Mouse (Mus musculus) heart, embryonic 12.5 days (tissue): ENCODE data around the gene Bach2. TPM values are rescaled to one million over a fixed set of nuclear protein-coding genes. Genes with fewer than 3 reads are reported as not detected.

ENCODE experiments used
- ATAC-seq: fragments of 200-750 bp; cut with Nextera tagmentation; 2 replicates; pipeline ENCODE4 v1.8.0; 2017; ENCODE audit warnings: moderate TSS enrichment, moderate library complexity; ENCODE audit not compliant: insufficient number of reproducible peaks, low FRiP score
- H3K27ac ChIP-seq: fragments of 300-500 bp; sonication (generic); 2 replicates; pipeline ENCODE4 v1.5.1; 2016; ENCODE audit warnings: mild to moderate bottlenecking, moderate library complexity; ENCODE audit not compliant: poor library complexity, severe bottlenecking
- H3K27me3 ChIP-seq: fragments of 300-500 bp; sonication (generic); replicated peaks from 2 replicates; pipeline ENCODE4 v1.6.1; 2016; ENCODE audit warnings: mild to moderate bottlenecking, moderate library complexity
- H3K36me3 ChIP-seq: fragments of 300-500 bp; sonication (generic); 2 replicates; pipeline ENCODE4 v1.6.1; 2016; ENCODE audit warnings: mild to moderate bottlenecking, moderate library complexity
- H3K4me1 ChIP-seq: fragments of 300-500 bp; sonication (generic); replicated peaks from 2 replicates; pipeline ENCODE4 v1.6.1; 2016; ENCODE audit warnings: mild to moderate bottlenecking
- H3K4me2 ChIP-seq: fragments of 300-500 bp; sonication (generic); 2 replicates; pipeline ENCODE4 v1.6.1; 2016; ENCODE audit warnings: mild to moderate bottlenecking, moderate library complexity
- H3K4me3 ChIP-seq: fragments of 300-500 bp; sonication (generic); 2 replicates; pipeline ENCODE4 v1.5.1; 2016; ENCODE audit warnings: mild to moderate bottlenecking
- H3K9ac ChIP-seq: fragments of 300-500 bp; sonication (generic); 2 replicates; pipeline ENCODE4 v1.6.1; 2016; ENCODE audit warnings: mild to moderate bottlenecking, moderate library complexity
- H3K9me3 ChIP-seq: fragments of 300-500 bp; sonication (generic); replicated peaks from 2 replicates; pipeline ENCODE4 v1.6.1; 2016; ENCODE audit warnings: mild to moderate bottlenecking, moderate library complexity
- WGBS: fragments of 180-500 bp; shearing (Covaris S2); methylation state at CpG from one replicate; pipeline ENCODE4 v1.1.7; 2016; 5-methylcytosine and 5-hydroxymethylcytosine counted together
- polyA plus RNA-seq: library from polyadenylated mRNA; unstranded; fragments of >200 nt; fragmentation: Nextera tagmentation; extraction: Ambion mirVana; gene quantifications from 2 replicates; pipeline ENCODE4 v1.2.1, GENCODE M21; 2016

The Bach2 gene
- polyA plus RNA-seq, 1 experiment from 2014 or later, result 7.0 TPM

DNA sequence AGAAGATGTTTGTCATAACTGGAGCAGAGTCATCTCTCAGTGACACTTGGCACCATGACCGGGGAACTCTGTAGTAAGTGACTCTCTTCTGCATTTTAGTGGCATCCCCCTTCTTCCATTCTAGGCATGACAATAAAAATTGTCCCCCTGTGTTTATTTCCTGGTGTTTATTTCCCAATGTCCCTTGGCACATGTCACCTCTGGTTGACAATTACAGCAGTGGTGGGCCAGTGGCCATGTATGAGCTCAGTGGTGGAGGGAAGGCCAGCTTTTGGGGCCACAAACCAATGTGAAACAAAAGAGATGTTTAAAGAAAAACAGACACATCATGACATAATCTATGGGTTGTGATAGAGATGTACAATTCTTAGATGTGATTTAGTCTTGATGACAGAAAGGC lies 80.0 kb downstream of the Bach2 start:
- H3K4me2 ChIP-seq, result no peak overlapping the region
- peaks cover 22% of the 10 kb centered on the region for H3K4me1 ChIP-seq
- no peak overlapping the region for H3K9ac ChIP-seq
- H3K27me3 ChIP-seq, result no peaks in the 10 kb centered on the region
- WGBS, result 92% methylated on average over 1 of the region's 1 CpGs
- H3K36me3 ChIP-seq, result peaks cover 22% of the 10 kb centered on the region
- 0 out of 2 replicates have a peak, but pooled peaks cover 5% of the 10 kb centered on the region for H3K9me3 ChIP-seq
- H3K4me3 ChIP-seq, result no peak overlapping the region
- no peak overlapping the region for H3K27ac ChIP-seq
- ATAC-seq, result no peak

DNA sequence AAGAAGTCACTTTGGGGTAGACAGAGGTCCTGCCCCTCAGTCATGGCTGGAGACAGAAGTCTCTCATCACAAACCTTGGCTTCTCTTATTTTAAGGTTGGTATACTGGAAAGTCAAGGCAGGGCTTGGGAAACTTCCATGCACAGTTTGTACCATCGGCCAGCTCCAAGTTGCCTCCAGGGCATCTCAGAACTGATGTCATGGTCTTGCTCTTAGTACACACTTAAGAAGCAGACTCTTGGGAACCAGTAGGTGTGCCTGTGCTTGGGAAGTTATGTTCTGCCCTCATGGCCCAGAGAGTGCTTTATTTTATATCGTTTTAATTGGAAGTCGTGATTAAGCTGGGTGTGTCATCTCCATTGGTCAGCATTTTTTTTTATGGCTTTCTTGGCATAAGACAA lies 80.7 kb downstream of the Bach2 start:
- no peak overlapping the region for H3K4me2 ChIP-seq
- H3K36me3 ChIP-seq, result peaks cover 24% of the 10 kb centered on the region
- no peaks in the 10 kb centered on the region for H3K27me3 ChIP-seq
- peaks cover 20% of the 10 kb centered on the region for H3K4me1 ChIP-seq
- 0 out of 2 replicates have a peak, but pooled peaks cover 5% of the 10 kb centered on the region for H3K9me3 ChIP-seq
- WGBS, result 87% methylated on average over 3 of the region's 3 CpGs
- no peak for ATAC-seq
- no peak overlapping the region for H3K9ac ChIP-seq
- no peak overlapping the region for H3K4me3 ChIP-seq
- no peak overlapping the region for H3K27ac ChIP-seq

DNA sequence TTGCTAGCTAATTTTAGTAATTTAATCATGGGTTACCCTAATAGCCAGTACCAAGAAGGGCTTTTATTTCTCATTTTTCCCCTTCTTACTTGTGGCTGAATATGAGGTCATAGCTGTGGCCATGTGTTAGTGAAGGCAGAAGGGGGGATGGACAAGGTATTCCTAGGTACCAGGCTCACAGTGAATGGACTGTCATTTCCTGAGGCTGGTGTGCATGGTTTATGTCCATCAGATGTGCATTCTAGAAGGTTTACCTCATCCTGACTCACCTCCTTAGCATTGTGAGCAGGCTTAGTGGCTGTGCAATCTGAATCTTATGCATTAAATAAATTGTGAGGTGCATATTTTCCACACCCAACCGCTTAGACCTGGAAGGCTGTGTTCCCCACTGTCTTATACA lies 81.4 kb downstream of the Bach2 start:
- no peak overlapping the region for H3K9ac ChIP-seq
- 0 out of 2 replicates have a peak, but pooled peaks cover 5% of the 10 kb centered on the region for H3K9me3 ChIP-seq
- no peaks in the 10 kb centered on the region for H3K27me3 ChIP-seq
- no peak overlapping the region for H3K4me3 ChIP-seq
- no peak overlapping the region for H3K27ac ChIP-seq
- 86% methylated on average over 1 of the region's 1 CpGs for WGBS
- H3K4me2 ChIP-seq, result no peak overlapping the region
- peaks cover 24% of the 10 kb centered on the region for H3K36me3 ChIP-seq
- H3K4me1 ChIP-seq, result peaks cover 14% of the 10 kb centered on the region
- no peak for ATAC-seq

DNA sequence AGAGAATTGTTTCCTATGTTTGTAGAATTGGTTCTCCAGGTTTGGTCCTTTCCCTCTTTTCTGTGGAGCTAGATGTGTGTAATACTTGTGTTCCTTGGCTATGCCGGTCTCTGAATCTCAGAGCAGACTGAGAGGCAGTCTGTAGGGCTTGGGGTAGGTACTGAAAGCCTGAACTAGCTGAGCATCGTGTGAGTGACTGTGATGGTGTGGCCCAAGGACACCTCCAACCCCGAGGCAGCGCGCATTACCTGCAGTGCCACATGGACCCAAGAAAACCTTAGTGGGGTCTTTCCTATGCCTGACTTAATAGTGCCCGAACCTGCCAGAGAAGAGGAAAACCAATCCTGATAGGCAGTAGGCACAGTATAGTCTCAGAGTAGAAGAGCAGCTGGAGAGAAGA lies 85.5 kb downstream of the Bach2 start:
- 91% methylated on average over 6 of the region's 6 CpGs for whole genome bisulfite sequencing
- Histone ChIP-seq H3K27me3 (no peaks in the 10 kb centered on the region), H3K4me3 (no peak overlapping the region), H3K9me3 (no peaks in the 10 kb centered on the region), H3K4me1 (peaks cover 42% of the 10 kb centered on the region), H3K4me2 (no peak overlapping the region), H3K9ac (no peak overlapping the region), H3K36me3 (peaks cover 5% of the 10 kb centered on the region; the same call in 1 of the 2 replicates), H3K27ac (no peak overlapping the region)
- no peak for ATAC-seq

- ATAC-seq, result no peak
- no peak overlapping the region for H3K27ac ChIP-seq
- H3K4me3 ChIP-seq, result no peak overlapping the region
- 85% methylated on average over 4 of the region's 4 CpGs for WGBS
- peaks cover 44% of the 10 kb centered on the region for H3K4me1 ChIP-seq
- H3K9me3 ChIP-seq, result no peaks in the 10 kb centered on the region
- peaks cover 5% of the 10 kb centered on the region; the same call in 1 of the 2 replicates for H3K36me3 ChIP-seq
- no peak overlapping the region for H3K4me2 ChIP-seq
- no peak overlapping the region for H3K9ac ChIP-seq
- no peaks in the 10 kb centered on the region for H3K27me3 ChIP-seq
Observed at GRCm38 (mm10) chr4:32324967-32325366, 86.4 kb downstream of the Bach2 start.

GRCm38 (mm10) chr4:32325596-32325995 lies 87.0 kb downstream of the Bach2 start:
- ATAC-seq, result no peak
- Histone ChIP-seq H3K27ac (no peak overlapping the region), H3K9ac (no peak overlapping the region), H3K4me1 (peaks cover 43% of the 10 kb centered on the region), H3K36me3 (peaks cover 5% of the 10 kb centered on the region; the same call in 1 of the 2 replicates), H3K9me3 (no peaks in the 10 kb centered on the region), H3K4me2 (no peak overlapping the region), H3K27me3 (no peaks in the 10 kb centered on the region), H3K4me3 (no peak overlapping the region)
- 71% methylated on average over 3 of the region's 3 CpGs for WGBS

DNA sequence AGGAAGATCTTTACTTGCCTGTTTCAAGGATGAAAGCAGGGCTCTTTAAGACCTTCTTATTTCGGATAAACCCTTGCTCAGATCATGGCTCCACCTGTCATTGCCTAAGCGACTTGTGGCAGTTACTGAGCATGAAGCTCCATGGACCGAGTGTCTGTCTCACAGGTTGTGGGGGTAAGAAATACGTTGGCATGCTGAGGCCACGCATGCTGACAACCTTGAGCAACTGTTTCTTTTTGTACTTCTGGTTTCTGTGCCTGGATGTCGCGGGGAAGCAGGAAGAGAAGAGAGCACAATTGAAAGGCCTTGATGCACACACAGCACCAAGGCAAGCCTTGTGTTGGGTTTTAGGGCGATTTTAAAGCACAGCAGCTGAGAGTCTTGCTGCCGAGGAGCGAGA lies 87.7 kb downstream of the Bach2 start:
- no peak for ATAC-seq
- H3K36me3 ChIP-seq, result peaks cover 5% of the 10 kb centered on the region; the same call in 1 of the 2 replicates
- H3K27ac ChIP-seq, result peak overlapping the region; percentile 2; the same call in 1 of the 2 replicates
- H3K27me3 ChIP-seq, result no peaks in the 10 kb centered on the region
- WGBS, result 57% methylated on average over 10 of the region's 10 CpGs
- peaks cover 43% of the 10 kb centered on the region for H3K4me1 ChIP-seq
- peak overlapping the region; percentile 5 for H3K4me2 ChIP-seq
- H3K9me3 ChIP-seq, result no peaks in the 10 kb centered on the region
- no peak overlapping the region for H3K4me3 ChIP-seq
- peak overlapping the region; percentile 23; the same call in 1 of the 2 replicates for H3K9ac ChIP-seq

GRCm38 (mm10) chr4:32326860-32327259 lies 88.3 kb downstream of the Bach2 start:
- Histone ChIP-seq H3K9me3 (no peaks in the 10 kb centered on the region), H3K36me3 (peaks cover 5% of the 10 kb centered on the region; the same call in 1 of the 2 replicates), H3K4me3 (no peak overlapping the region), H3K4me2 (peak overlapping the region; percentile 5), H3K27me3 (no peaks in the 10 kb centered on the region), H3K9ac (peak overlapping the region; percentile 34), H3K27ac (peak overlapping the region; percentile 2; the same call in 1 of the 2 replicates), H3K4me1 (peaks cover 43% of the 10 kb centered on the region)
- no peak for ATAC-seq
- 31% methylated on average over 3 of the region's 3 CpGs for WGBS

DNA sequence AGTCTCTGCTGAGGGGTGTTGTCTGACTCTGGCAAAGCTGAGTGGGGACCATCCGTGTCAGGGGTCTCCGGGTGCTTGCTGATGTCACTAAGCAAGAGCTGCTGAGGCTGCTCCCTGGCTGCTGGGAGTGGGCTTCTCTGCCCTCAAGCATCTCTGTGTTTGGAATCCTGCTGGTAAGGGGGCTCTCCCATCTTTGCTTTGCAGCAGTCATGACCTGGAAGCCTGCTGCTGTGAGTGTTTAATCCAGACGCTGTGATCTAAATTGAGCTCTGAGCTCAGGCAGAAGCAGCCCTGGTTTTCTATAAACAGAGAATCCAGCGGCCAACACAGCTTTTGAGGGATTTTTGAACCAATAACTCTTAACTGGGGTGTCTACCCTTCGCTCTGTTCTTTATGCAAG lies 89.0 kb downstream of the Bach2 start:
- Histone ChIP-seq H3K9me3 (no peaks in the 10 kb centered on the region), H3K4me1 (peaks cover 43% of the 10 kb centered on the region), H3K27me3 (no peaks in the 10 kb centered on the region), H3K27ac (peak overlapping the region; percentile 88), H3K4me3 (no peak overlapping the region), H3K4me2 (0 out of 2 replicates have a peak overlapping the region, but pooled peaks have one; percentile 34), H3K36me3 (peaks cover 5% of the 10 kb centered on the region; the same call in 1 of the 2 replicates), H3K9ac (peak overlapping the region; percentile 59; the same call in 1 of the 2 replicates)
- WGBS, result 41% methylated on average over 5 of the region's 5 CpGs
- ATAC-seq, result no peak

DNA sequence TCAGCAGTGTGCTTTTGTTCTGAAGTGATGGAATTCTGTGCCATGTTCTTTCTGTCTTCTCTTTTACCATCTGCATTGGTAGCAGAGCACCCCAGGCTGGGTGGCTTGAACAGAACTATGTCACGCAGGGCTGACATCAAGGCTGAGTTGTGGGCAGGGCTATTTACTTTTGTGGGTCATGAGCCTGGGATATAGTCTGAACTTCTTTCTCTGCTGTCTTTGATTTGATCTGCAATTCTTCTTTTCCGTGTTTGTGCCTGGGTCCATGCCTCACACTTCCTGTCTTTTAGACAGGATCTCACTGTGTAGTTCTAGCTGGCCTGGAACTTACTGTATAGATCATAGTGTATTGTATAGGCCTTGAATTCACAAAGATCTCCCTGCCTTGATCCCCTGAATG lies 90.0 kb downstream of the Bach2 start:
- Histone ChIP-seq H3K4me1 (peaks cover 43% of the 10 kb centered on the region), H3K9me3 (no peaks in the 10 kb centered on the region), H3K4me3 (no peak overlapping the region), H3K4me2 (no peak overlapping the region), H3K9ac (no peak overlapping the region), H3K27me3 (no peaks in the 10 kb centered on the region), H3K27ac (peak overlapping the region; percentile 18; the same call in 1 of the 2 replicates), H3K36me3 (peaks cover 2% of the 10 kb centered on the region; the same call in 1 of the 2 replicates)
- 62% methylated on average over 2 of the region's 2 CpGs for WGBS
- ATAC-seq, result no peak

GRCm38 (mm10) chr4:32330584-32331314 lies 92.1 kb downstream of the Bach2 start:
- peaks cover 52% of the 10 kb centered on the region for H3K4me1 ChIP-seq
- H3K27ac ChIP-seq, result peak overlapping the region; percentile 49
- ATAC-seq, result peak; percentile 42; the same call in 1 of the 2 replicates
- no peaks in the 10 kb centered on the region for H3K27me3 ChIP-seq
- 18% methylated on average over 8 of the region's 8 CpGs for WGBS
- no peaks in the 10 kb centered on the region for H3K9me3 ChIP-seq
- H3K4me2 ChIP-seq, result peak overlapping the region; percentile 36
- no peak overlapping the region for H3K9ac ChIP-seq
- H3K4me3 ChIP-seq, result no peak overlapping the region
- H3K36me3 ChIP-seq, result no peaks in the 10 kb centered on the region
